Mouse (Mus musculus) liver, embryonic 13.5 days (tissue): ENCODE results near the gene Igsf3. TPM values are rescaled to one million over a fixed set of nuclear protein-coding genes. Genes with fewer than 3 reads are reported as not detected.

ENCODE experiments used
- ATAC-seq: fragments of 200-750 bp; cut with Nextera tagmentation; 2 replicates; pipeline ENCODE4 v1.8.0; 2017; ENCODE audit warnings: low read depth, mild to moderate bottlenecking, moderate number of reproducible peaks, moderate library complexity
- DNase-seq: peaks from one replicate; pipeline ENCODE4 v3.0.0; 2022
- H3K27ac ChIP-seq: fragments of 300-500 bp; sonication (generic); 2 replicates; pipeline ENCODE4 v1.5.1; 2015; ENCODE audit warnings: moderate library complexity, mild to moderate bottlenecking, inconsistent platforms
- H3K27me3 ChIP-seq: fragments of 300-500 bp; sonication (generic); 2 replicates; pipeline ENCODE4 v1.6.1; 2015; ENCODE audit warnings: mild to moderate bottlenecking, inconsistent platforms
- H3K36me3 ChIP-seq: fragments of 300-500 bp; sonication (generic); 2 replicates; pipeline ENCODE4 v1.6.1; 2015; ENCODE audit warnings: mild to moderate bottlenecking, inconsistent platforms
- H3K4me1 ChIP-seq: fragments of 300-500 bp; sonication (generic); replicated peaks from 2 replicates; pipeline ENCODE4 v1.6.1; 2015; ENCODE audit warnings: inconsistent platforms
- H3K4me2 ChIP-seq: fragments of 300-500 bp; sonication (generic); 2 replicates; pipeline ENCODE4 v1.6.1; 2015; ENCODE audit warnings: inconsistent platforms, mild to moderate bottlenecking, moderate library complexity
- H3K4me3 ChIP-seq: fragments of 300-500 bp; sonication (generic); replicated peaks from 2 replicates; pipeline ENCODE4 v1.5.1; 2015; ENCODE audit warnings: mild to moderate bottlenecking, inconsistent platforms
- H3K9ac ChIP-seq: fragments of 300-500 bp; sonication (generic); 2 replicates; pipeline ENCODE4 v1.6.1; 2015; ENCODE audit warnings: mild to moderate bottlenecking, inconsistent platforms
- H3K9me3 ChIP-seq: fragments of 300-500 bp; sonication (generic); replicated peaks from 2 replicates; pipeline ENCODE4 v1.6.1; 2016; ENCODE audit warnings: inconsistent platforms
- WGBS: fragments of 180-500 bp; shearing (Covaris S2); methylation state at CpG from one replicate; pipeline ENCODE4 v1.1.7; 2015; ENCODE audit not compliant: insufficient replicate concordance; 5-methylcytosine and 5-hydroxymethylcytosine counted together
- polyA plus RNA-seq: library from polyadenylated mRNA; unstranded; fragments of >200 nt; fragmentation: Nextera tagmentation; extraction: Ambion mirVana; gene quantifications from 2 replicates; pipeline ENCODE4 v1.2.1, GENCODE M21; 2015

Igsf3 gene
- polyA plus RNA-seq, 1 experiment from 2014 or later, result 6.4 TPM

DNA sequence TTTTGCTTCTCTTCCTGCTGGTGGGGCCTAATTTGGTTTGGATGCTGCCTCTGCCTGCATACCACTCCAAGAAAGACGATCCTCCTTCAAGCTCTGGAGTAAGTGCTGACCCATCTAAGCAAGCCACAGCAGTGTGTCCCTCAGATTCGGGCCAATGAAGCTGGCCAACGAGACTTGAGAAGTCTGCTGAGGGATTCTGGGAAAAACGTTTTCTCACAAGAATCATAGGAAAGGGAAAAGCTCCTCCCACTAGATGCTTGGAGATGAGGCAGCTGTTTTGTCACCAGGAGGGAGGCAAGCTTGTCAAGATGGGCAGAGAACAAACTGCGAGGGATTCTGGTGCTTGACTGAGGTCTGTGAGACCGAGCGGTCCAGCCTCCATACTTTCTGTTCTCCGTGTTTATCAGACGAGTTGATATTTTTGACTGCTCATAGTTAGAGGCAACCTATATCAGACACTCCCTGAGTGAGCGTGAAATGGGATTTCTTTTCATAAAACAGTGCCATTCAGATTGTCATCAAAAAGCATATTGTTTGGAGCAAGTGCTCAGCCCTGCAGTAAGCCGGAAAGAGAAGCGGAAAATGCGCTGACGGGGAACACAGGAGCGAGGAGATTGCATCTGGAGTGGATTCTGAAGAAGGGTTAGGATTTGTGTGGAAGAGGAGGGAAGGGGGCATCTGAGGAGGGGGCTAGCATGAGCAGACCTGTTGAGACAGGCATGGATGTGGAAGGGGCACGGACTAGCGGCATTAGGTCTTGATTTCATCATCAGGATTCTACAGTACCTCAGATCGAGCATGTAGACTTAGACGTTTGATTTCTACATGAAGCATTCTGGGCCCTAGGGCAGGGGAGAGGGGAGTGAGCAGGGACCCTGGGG is 17.0 kb downstream of the Igsf3 start:
- no peak overlapping the region for H3K4me3 ChIP-seq
- ATAC-seq (no peak), DNase-seq (no peak)
- no peaks in the 10 kb centered on the region for H3K9me3 ChIP-seq
- H3K36me3 ChIP-seq, result no peaks in the 10 kb centered on the region
- WGBS, result 75% methylated on average over 19 of the region's 19 CpGs
- H3K27me3 ChIP-seq, result no peaks in the 10 kb centered on the region
- H3K4me2 ChIP-seq, result no peak overlapping the region
- no peak overlapping the region for H3K9ac ChIP-seq
- no peak overlapping the region for H3K27ac ChIP-seq
- peaks cover 29% of the 10 kb centered on the region for H3K4me1 ChIP-seq

DNA sequence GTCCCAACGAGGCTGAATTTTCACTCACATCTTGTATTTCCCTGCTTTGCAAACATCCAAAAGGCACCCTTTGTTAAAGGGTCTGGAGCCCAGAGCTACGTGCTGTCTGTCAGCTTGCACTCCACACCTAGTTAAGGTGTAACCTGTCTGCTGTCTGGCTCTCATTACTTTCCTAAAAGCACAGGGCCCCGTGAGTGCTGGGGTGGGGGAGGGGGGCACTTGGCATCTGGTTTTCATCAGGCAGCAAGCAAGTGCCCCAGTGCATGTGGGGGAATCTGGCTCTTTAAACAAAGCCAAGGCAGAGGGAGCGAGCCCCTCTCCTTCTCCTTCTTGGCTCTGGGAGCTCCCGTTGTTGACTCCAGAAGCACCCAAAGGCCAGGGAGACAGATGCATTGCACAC is 18.5 kb downstream of the Igsf3 start:
- peaks cover 31% of the 10 kb centered on the region for H3K4me1 ChIP-seq
- no peaks in the 10 kb centered on the region for H3K36me3 ChIP-seq
- no peak for ATAC-seq
- H3K4me3 ChIP-seq, result no peak overlapping the region
- no peak for DNase-seq
- H3K4me2 ChIP-seq, result no peak overlapping the region
- no peaks in the 10 kb centered on the region for H3K9me3 ChIP-seq
- WGBS, result 61% methylated on average over 5 of the region's 5 CpGs
- H3K9ac ChIP-seq, result no peak overlapping the region
- no peaks in the 10 kb centered on the region for H3K27me3 ChIP-seq
- no peak overlapping the region for H3K27ac ChIP-seq

DNA sequence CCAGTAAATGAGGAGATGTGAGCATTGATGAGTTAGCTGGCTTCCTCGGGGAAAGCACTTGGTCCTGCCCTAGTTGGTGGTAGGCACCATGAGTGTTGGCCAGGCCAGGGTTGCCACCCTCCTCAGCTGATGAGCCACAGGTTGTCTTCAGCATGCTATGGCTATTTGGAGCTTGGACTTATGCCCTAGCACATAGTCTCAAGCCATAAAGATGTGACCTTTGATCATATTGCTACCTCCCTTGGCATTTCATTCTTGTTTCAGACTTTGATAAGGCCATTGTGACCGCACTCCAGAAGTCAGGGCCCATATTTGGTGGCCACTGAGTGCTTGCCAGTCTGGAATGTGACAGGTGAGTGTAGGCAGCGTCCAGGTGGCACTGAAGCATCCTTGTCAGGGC is 19.2 kb downstream of the Igsf3 start:
- H3K27me3 ChIP-seq, result no peaks in the 10 kb centered on the region
- H3K9me3 ChIP-seq, result no peaks in the 10 kb centered on the region
- H3K36me3 ChIP-seq, result no peaks in the 10 kb centered on the region
- H3K27ac ChIP-seq, result no peak overlapping the region
- H3K4me1 ChIP-seq, result peaks cover 31% of the 10 kb centered on the region
- WGBS, result 67% methylated on average over 3 of the region's 3 CpGs
- H3K4me2 ChIP-seq, result no peak overlapping the region
- ATAC-seq (no peak), DNase-seq (no peak)
- no peak overlapping the region for H3K4me3 ChIP-seq
- no peak overlapping the region for H3K9ac ChIP-seq

DNA sequence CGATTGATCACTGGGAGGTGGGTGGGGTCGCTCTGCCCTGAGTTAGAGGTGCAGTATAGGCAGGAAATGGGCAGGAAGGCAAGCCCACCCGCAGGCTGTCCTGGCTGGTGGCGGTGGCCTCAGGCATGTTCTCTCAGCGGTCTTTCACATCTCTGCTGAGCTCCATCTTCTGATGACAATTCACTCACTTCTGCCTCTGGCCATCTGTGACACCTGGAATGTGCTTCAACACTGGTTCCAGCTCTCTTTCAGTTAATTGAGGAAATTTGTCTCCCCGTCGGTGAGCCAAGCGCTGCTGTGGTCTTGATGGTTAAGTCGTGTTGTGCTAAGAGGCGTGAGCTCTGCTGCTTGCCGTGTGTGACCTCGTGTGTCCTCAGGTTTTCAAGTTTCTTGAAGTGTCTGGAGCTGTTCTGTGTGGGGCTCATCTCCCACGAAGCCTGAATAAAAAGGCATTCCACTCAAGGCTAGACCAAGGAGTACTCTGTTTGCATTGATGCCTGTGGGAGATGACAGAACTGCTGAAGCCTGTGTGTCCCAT is 19.9 kb downstream of the Igsf3 start:
- no peak overlapping the region for H3K9ac ChIP-seq
- no peaks in the 10 kb centered on the region for H3K36me3 ChIP-seq
- ATAC-seq (no peak), DNase-seq (no peak)
- no peak overlapping the region for H3K27ac ChIP-seq
- 40% methylated on average over 13 of the region's 13 CpGs for WGBS
- no peak overlapping the region for H3K4me2 ChIP-seq
- H3K9me3 ChIP-seq, result no peaks in the 10 kb centered on the region
- H3K4me3 ChIP-seq, result no peak overlapping the region
- no peaks in the 10 kb centered on the region for H3K27me3 ChIP-seq
- H3K4me1 ChIP-seq, result peaks cover 31% of the 10 kb centered on the region

DNA sequence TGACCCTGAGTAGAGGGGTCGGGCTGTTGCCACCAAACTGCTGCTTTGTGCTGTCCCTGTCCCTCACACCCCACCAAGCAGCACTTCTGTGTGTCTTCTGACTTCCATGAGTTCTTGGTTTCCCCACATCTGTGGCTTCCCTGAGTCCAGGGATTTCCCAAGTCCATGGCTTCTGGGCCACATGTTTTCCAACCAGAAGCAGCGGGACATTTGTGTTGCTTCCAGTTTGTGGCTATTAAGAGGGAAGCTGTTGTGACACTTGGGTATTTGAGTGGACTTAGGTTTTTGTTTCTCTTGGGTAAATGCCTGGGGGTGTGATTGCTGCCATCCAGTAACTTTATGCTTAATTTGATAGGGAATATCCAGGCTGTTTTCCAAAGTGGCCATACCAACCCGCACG is 20.5 kb downstream of the Igsf3 start:
- DNase-seq (no peak), ATAC-seq (no peak)
- H3K4me3 ChIP-seq, result no peak overlapping the region
- peaks cover 31% of the 10 kb centered on the region for H3K4me1 ChIP-seq
- no peaks in the 10 kb centered on the region for H3K9me3 ChIP-seq
- no peak overlapping the region for H3K27ac ChIP-seq
- no peak overlapping the region for H3K4me2 ChIP-seq
- no peaks in the 10 kb centered on the region for H3K36me3 ChIP-seq
- no peaks in the 10 kb centered on the region for H3K27me3 ChIP-seq
- WGBS, result 83% methylated on average over 4 of the region's 4 CpGs
- H3K9ac ChIP-seq, result no peak overlapping the region

DNA sequence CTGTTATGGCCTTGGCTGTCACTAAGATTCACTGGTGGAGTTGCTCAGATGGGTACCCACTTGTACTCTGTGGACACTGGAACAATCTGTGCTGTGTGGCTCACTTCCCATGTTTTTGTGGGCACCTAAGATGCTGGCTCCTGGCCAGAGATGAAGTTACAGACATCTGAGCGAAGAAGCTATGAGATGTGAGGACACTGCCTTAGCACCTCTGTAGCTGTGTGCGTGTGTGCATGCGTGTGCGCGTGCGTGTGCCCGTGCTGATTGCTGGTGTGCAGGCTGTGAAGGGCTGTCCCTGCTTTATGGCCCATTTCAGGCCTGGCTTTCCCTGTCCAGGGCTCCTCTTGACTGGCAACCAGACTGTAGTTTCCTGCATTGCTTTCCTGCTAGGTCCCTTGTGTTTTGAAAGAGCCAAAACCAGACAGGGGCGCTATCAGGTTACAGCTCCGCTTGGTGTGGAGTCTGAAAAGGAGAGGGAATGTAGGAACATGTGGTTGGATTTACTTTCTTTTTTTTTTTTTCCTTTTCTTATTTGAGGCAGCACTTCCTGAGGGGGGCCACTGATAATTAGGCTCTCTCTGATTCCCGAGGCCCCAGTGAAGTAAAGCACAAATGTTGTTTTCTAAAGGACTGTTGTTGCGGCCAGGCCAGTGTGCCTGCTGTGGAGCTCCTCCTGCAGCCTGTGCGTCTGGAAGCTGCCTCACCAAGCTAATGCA is 21.3 kb downstream of the Igsf3 start:
- no peak overlapping the region for H3K27ac ChIP-seq
- no peaks in the 10 kb centered on the region for H3K9me3 ChIP-seq
- DNase-seq, result no peak
- H3K27me3 ChIP-seq, result no peaks in the 10 kb centered on the region
- ATAC-seq, result no peak
- H3K4me1 ChIP-seq, result peaks cover 32% of the 10 kb centered on the region
- 70% methylated on average over 12 of the region's 12 CpGs for WGBS
- no peaks in the 10 kb centered on the region for H3K36me3 ChIP-seq
- no peak overlapping the region for H3K9ac ChIP-seq
- H3K4me2 ChIP-seq, result no peak overlapping the region
- no peak overlapping the region for H3K4me3 ChIP-seq

DNA sequence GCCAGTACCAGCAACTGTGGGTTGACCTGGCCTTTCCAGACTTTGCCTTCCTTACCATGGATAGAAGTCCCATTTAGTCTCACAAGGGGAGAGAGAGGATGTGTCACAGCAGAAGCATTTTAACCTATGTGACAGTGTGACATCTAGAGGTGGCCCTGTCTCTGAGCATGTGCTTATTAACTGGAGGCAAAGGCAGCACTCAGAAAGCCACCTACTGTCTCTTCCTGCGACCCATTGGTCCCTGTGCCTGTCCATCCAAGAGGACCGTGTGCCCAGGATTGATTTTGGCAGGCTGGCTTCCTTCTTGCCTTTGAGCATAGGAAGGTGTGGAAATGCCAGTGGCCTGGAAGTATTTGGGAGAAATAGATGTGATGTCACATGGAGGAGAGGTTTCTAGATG is 22.0 kb downstream of the Igsf3 start:
- no peaks in the 10 kb centered on the region for H3K36me3 ChIP-seq
- no peaks in the 10 kb centered on the region for H3K9me3 ChIP-seq
- H3K27me3 ChIP-seq, result no peaks in the 10 kb centered on the region
- DNase-seq (no peak), ATAC-seq (no peak)
- no peak overlapping the region for H3K4me3 ChIP-seq
- H3K9ac ChIP-seq, result no peak overlapping the region
- no peak overlapping the region for H3K27ac ChIP-seq
- H3K4me1 ChIP-seq, result peaks cover 37% of the 10 kb centered on the region
- no peak overlapping the region for H3K4me2 ChIP-seq
- WGBS, result 52% methylated on average over 2 of the region's 2 CpGs

DNA sequence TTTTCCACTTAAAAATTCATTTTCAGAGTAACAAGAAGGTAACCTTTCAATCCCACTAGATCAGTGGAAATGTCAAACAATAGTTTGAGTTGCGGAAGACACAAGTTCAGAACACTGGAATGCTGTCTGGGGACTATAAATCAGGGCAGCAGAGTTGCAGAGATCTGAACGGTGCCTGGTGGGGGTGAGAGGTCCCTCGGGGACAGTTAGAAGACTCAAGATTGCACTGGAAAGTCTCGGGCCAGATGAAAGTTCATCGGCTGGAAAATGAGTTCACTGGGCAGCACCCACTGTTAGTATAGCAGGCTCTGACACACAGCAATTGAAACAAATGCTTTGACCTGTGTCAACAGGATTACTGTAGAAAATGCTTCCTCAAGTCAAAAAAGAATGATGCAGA is 24.6 kb downstream of the Igsf3 start:
- WGBS, result 60% methylated on average over 5 of the region's 5 CpGs
- DNase-seq (no peak), ATAC-seq (no peak)
- Histone ChIP-seq H3K27ac (no peak overlapping the region), H3K27me3 (no peaks in the 10 kb centered on the region), H3K36me3 (no peaks in the 10 kb centered on the region), H3K4me3 (no peak overlapping the region), H3K9ac (no peak overlapping the region), H3K4me1 (peaks cover 48% of the 10 kb centered on the region), H3K4me2 (no peak overlapping the region), H3K9me3 (no peaks in the 10 kb centered on the region)

DNA sequence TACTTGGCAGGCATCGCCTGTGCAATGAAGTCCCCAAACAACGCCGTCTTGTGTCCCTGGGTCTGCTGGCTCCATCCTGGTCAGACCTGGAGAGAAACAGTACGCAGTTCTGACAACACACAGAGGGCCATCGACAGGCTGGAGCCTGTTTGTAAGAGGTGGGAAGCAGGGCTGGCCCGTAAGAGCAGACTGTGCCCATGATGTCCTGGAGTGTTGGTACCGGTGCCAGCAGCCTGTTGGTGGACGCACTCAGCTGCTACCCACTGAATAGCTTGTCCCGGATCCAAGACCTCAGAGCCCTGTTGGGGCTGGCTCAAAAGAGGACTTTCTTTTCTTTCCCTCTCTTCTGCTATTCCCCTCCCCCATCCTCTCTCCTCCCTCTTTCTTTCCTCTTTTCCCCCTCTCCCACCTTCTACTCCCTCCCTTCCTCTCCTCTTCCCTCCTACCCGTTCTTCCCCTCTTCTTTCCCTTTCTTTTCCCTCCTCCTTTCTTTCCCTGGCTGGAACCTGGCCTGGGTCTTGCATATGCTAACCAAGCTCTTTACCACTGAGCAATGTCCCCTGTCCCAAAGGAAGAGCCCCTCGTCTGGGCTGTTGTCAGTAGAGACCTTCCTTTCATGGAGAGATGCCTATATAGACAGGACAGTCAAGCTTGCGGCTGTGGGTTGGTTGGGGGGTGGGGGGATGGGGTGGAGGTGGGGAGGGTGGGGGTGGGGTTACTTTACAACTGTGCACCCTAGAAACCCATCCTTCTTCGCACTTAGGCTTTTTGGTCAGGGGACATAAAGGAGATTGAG is 27.9 kb downstream of the Igsf3 start:
- Histone ChIP-seq H3K27me3 (no peaks in the 10 kb centered on the region), H3K36me3 (no peaks in the 10 kb centered on the region), H3K4me3 (no peak overlapping the region), H3K27ac (no peak overlapping the region), H3K9ac (no peak overlapping the region), H3K9me3 (no peaks in the 10 kb centered on the region), H3K4me1 (peaks cover 49% of the 10 kb centered on the region), H3K4me2 (no peak overlapping the region)
- no peak for DNase-seq
- no peak for ATAC-seq
- 69% methylated on average over 13 of the region's 13 CpGs for WGBS

DNA sequence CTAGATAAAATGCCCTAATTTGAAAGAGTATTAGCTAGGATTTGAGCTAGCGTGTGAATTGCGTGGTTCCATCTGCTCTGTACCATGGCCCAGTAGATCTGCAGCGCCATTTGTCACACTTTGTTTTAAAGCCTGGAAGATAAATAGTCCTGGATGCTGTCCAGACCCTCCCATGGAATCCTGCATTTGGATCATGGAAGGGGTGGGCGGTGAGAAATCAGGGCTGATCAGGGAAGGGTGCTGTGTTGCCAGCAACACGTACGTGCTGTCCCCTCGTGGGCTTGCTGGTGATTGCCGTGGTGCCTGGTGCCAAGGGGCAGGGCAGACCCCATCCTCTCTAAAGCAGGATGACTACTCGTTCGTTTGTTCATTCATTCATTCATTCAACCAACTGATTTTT is 28.6 kb downstream of the Igsf3 start:
- Histone ChIP-seq H3K27me3 (no peaks in the 10 kb centered on the region), H3K4me3 (no peak overlapping the region), H3K27ac (no peak overlapping the region), H3K4me1 (peaks cover 55% of the 10 kb centered on the region), H3K36me3 (no peaks in the 10 kb centered on the region), H3K9ac (no peak overlapping the region), H3K9me3 (no peaks in the 10 kb centered on the region), H3K4me2 (no peak overlapping the region)
- DNase-seq, result no peak
- WGBS, result 73% methylated on average over 10 of the region's 10 CpGs
- no peak for ATAC-seq

DNA sequence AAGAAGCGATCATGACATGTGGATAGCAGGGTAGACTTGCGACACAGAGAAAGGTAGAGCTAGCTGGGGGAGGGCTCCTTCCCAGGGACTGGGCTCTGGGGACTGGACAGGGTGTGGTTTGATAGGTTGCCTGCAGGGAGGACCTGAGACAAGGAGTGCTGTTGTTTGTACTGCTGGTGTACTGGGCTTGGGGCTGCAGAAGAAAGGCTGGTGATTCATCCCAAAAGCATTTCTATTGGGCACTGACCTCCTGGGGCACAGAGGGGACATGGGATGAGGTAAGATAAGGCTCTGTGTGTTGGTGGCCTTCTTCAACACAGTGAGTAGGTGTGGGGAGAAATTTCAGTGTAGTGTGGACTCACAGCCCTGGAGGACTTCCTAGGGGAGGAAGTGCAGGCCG is 29.2 kb downstream of the Igsf3 start:
- Histone ChIP-seq H3K9me3 (no peaks in the 10 kb centered on the region), H3K36me3 (no peaks in the 10 kb centered on the region), H3K4me1 (peaks cover 60% of the 10 kb centered on the region), H3K4me2 (no peak overlapping the region), H3K27ac (no peak overlapping the region), H3K27me3 (no peaks in the 10 kb centered on the region), H3K4me3 (no peak overlapping the region), H3K9ac (no peak overlapping the region)
- no peak for ATAC-seq
- WGBS, result 58% methylated on average over 3 of the region's 3 CpGs
- DNase-seq, result no peak
